Mouse (Mus musculus) heart, postnatal 10 days (tissue): ENCODE results near the gene Atxn7l3. TPM values are rescaled to one million over a fixed set of nuclear protein-coding genes. Genes with fewer than 3 reads are reported as not detected.
A peak's percentile ranks its signal among the peaks of the same experiment; 100 is the strongest.

Experiments used
- DNase-seq, 2 experiments: peaks; one replicate each; pipeline ENCODE4 v3.0.0; 2021
- intact Hi-C: fragments of 180-260 bp; cut with DNase I; formaldehyde crosslinking; loops from one replicate; pipeline ENCODE4 v1.15.1; 2025
- total RNA-seq, 2 experiments: library from RNA; stranded (reverse); gene quantifications; 2 replicates each; pipeline ENCODE4 v1.2.3; 2021

Atxn7l3 gene
- total RNA-seq, 2 experiments from 2014 or later: 34.1 to 38.3 TPM

- intact Hi-C loops: loop anchor here (10.0 kb wide), 1 partner anchor 235 kb away; the partner anchor contains the start of gene Gpatch8
- DNase-seq: peak; percentile 89 to 92
Measured at GRCm38 (mm10) chr11:102319941-102320685, 23.7 kb upstream of the Atxn7l3 start.

- peak; percentile 89 to 90 for DNase-seq
- intact Hi-C loops: loop anchor here (10.0 kb wide), 1 partner anchor 235 kb away; the partner anchor contains the start of gene Gpatch8
Measured at GRCm38 (mm10) chr11:102319410-102319792, 23.0 kb upstream of the Atxn7l3 start, which contains the start of gene Ubtf. Gene Ubtf, minus strand, starts transcription at chr11:102319742.

GRCm38 (mm10) chr11:102318576-102319409, 22.4 kb upstream of the Atxn7l3 start:
- intact Hi-C loops: loop anchor here (10.0 kb wide), 1 partner anchor 236 kb away; the partner anchor contains the start of gene Gpatch8
- DNase-seq: peak; percentile 73 to 77

GRCm38 (mm10) chr11:102317901-102318575, 21.6 kb upstream of the Atxn7l3 start:
- intact Hi-C loops: loop anchor here (10.0 kb wide), 1 partner anchor 237 kb away; the partner anchor contains the start of gene Gpatch8
- DNase-seq: peak; percentile 83 to 87

GRCm38 (mm10) chr11:102317298-102317900, 21.0 kb upstream of the Atxn7l3 start:
- DNase-seq: peak in 1 of 2 experiments; percentile 79
- intact Hi-C loops: loop anchor here (10.0 kb wide), 1 partner anchor 237 kb away; the partner anchor contains the start of gene Gpatch8

- peak; percentile 92 to 94 for DNase-seq
- intact Hi-C loops: loop anchor here (1.0 to 10.0 kb wide), 2 partner anchors 91 to 238 kb away; partner anchors contain the start of genes Gpatch8 and Slc25a39
Measured at GRCm38 (mm10) chr11:102316572-102317297, 20.3 kb upstream of the Atxn7l3 start.

GRCm38 (mm10) chr11:102315690-102316571, 19.5 kb upstream of the Atxn7l3 start:
- intact Hi-C loops: loop anchor here (1.0 to 10.0 kb wide), 2 partner anchors 91 to 239 kb away; partner anchors contain the start of genes Gpatch8 and Slc25a39
- DNase-seq: no peak

- intact Hi-C loops: loop anchor here (10.0 kb wide), 1 partner anchor 240 kb away; the partner anchor contains the start of gene Gpatch8
- DNase-seq: no peak
Measured at GRCm38 (mm10) chr11:102314321-102314720, 17.9 kb upstream of the Atxn7l3 start.

GRCm38 (mm10) chr11:102312586-102312985, 16.2 kb upstream of the Atxn7l3 start:
- intact Hi-C loops: loop anchor here (10.0 kb wide), 1 partner anchor 242 kb away; the partner anchor contains the start of gene Gpatch8

GRCm38 (mm10) chr11:102311966-102312365, 15.5 kb upstream of the Atxn7l3 start:
- intact Hi-C loops: loop anchor here (10.0 kb wide), 1 partner anchor 243 kb away; the partner anchor contains the start of gene Gpatch8
- DNase-seq: no peak

More at GRCm38 (mm10) chr11:102312586-102312985, 16.2 kb upstream of the Atxn7l3 start:
- DNase-seq: no peak

- DNase-seq: no peak
- intact Hi-C loops: loop anchor here (10.0 kb wide), 1 partner anchor 244 kb away; the partner anchor contains the start of gene Gpatch8
Measured at GRCm38 (mm10) chr11:102310768-102311695, 14.6 kb upstream of the Atxn7l3 start.

- intact Hi-C loops: loop anchor here (1.0 to 10.0 kb wide), 3 partner anchors 101 to 245 kb away; partner anchors contain the start of genes Gpatch8 and Grn
Measured at GRCm38 (mm10) chr11:102309821-102310617, 13.6 kb upstream of the Atxn7l3 start.

GRCm38 (mm10) chr11:102308979-102309378, 12.5 kb upstream of the Atxn7l3 start:
- intact Hi-C loops: loop anchor here (1.0 to 2.0 kb wide), 2 partner anchors 102 to 122 kb away; partner anchors contain the start of gene Grn
- DNase-seq: peak; percentile 97 to 98

More at GRCm38 (mm10) chr11:102309821-102310617, 13.6 kb upstream of the Atxn7l3 start:
- DNase-seq: no peak

- DNase-seq: no peak
- intact Hi-C loops: loop anchor here (2.0 kb wide), 1 partner anchor 123 kb away; the partner anchor contains the start of gene Grn
Measured at GRCm38 (mm10) chr11:102308104-102308503, 11.7 kb upstream of the Atxn7l3 start.

GRCm38 (mm10) chr11:102305359-102305758, 8.9 kb upstream of the Atxn7l3 start:
- intact Hi-C loops: no loop called here
- DNase-seq: no peak
